Mouse (Mus musculus) gastrocnemius, postnatal 14 days (tissue): ENCODE measurements around the gene Ndufs7. TPM values are rescaled to one million over a fixed set of nuclear protein-coding genes. Genes with fewer than 3 reads are reported as not detected.
"Not testable (repeated sequence)": the region's sequence is repeated elsewhere in the genome, so short reads cannot be mapped to it uniquely, and the experiment has no call there.

ENCODE experiments used
- DNase-seq: peaks from one replicate; pipeline ENCODE4 v3.0.0; 2021; ENCODE audit warnings: mixed read lengths
- intact Hi-C: fragments of 180-260 bp; cut with DNase I; formaldehyde crosslinking; loops from one replicate; pipeline ENCODE4 v1.15.1; 2025; ENCODE audit warnings: low total_unique reads
- total RNA-seq, 2 experiments: library from RNA; stranded (reverse); gene quantifications; 2 replicates each; pipeline ENCODE4 v1.2.3; 2021

Gene Ndufs7
- total RNA-seq, 2 experiments from 2014 or later, result 423 to 474 TPM

GRCm38 (mm10) chr10:80237020-80237419, 11.9 kb upstream of the Ndufs7 start:
- intact Hi-C loops, result no loop called here
- DNase-seq, result no peak

- intact Hi-C loops, result no loop called here
- no peak for DNase-seq
These were observed 10.6 kb upstream of the Ndufs7 start for GRCm38 (mm10) chr10:80238306-80238705.

DNA sequence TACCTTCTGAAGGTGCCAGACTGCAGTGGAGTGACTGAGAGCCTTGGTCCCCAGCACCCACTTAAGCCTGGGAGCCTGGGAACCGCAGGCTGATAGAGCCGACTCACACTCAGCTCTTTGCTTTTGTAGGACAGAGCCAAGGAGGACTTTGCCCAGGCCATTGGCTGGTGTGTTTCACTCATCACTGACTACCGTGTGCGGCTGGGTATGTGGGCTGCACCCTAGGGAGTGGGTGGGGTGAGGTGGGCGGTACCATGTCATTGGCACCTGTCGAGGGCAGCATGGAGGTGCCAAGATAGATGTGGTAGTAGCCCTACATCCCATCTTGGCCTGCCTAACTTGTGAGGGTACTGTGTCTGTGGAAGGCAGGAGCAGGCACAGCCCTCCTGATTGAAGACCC, 9.1 kb upstream of the Ndufs7 start:
- no peak for DNase-seq

DNA sequence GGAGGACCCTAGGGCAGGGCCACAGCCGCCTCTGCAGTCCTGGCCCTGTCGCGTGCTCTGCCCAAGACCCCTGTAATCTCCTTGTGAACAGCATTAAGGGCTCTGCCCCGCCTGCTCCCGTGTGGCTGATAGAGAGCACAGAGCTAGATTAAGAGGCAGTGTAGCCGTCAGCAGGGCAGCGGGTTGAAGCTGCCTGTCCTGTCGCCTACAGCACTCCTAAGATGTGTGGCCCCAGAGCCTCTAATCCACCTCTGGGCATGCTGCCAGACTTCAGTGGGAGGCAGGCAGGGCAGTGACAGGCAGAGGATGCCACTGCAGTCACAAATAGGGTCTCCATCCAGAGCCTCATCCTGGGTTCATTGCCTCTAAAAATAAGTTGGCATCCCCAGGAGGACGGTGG, 6.8 kb upstream of the Ndufs7 start:
- no peak for DNase-seq
- intact Hi-C loops, result no loop called here

More for the DNA sequence above, 9.1 kb upstream of the Ndufs7 start:
- intact Hi-C loops, result no loop called here

DNA sequence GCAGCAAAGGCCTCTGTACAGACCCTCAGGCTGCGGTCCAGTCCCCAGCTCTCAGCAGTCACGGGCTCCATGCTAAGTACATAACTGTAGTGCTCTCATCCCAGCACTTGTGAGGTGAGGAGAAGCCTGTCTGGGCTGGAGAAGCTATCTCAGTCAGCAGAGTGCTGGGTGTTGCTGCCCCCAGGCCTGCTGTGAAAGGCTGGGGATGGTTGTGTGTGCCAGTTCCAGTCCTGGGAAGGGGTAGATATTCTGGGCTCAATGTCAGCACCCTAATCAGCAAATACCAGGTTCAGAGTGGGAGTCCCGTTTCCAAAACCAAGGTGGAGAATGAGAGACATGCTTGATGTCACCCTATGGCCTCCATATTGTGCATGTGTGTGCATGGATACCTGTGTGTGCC, 6.3 kb upstream of the Ndufs7 start:
- intact Hi-C loops, result no loop called here
- no peak for DNase-seq

- DNase-seq, result no peak
- intact Hi-C loops, result loop anchor here (2.0 kb wide), 2 partner anchors 42 to 68 kb away; no protein-coding TSS in a partner anchor
These were observed 4.0 kb upstream of the Ndufs7 start for GRCm38 (mm10) chr10:80244791-80245399.

GRCm38 (mm10) chr10:80245600-80245999, 3.3 kb upstream of the Ndufs7 start:
- DNase-seq, result peak; percentile 74
- intact Hi-C loops, result loop anchor here (2.0 kb wide), 2 partner anchors 43 to 69 kb away; no protein-coding TSS in a partner anchor

- intact Hi-C loops, result no loop called here
These were observed 1.1 kb upstream of the Ndufs7 start for GRCm38 (mm10) chr10:80247849-80248248.

DNA sequence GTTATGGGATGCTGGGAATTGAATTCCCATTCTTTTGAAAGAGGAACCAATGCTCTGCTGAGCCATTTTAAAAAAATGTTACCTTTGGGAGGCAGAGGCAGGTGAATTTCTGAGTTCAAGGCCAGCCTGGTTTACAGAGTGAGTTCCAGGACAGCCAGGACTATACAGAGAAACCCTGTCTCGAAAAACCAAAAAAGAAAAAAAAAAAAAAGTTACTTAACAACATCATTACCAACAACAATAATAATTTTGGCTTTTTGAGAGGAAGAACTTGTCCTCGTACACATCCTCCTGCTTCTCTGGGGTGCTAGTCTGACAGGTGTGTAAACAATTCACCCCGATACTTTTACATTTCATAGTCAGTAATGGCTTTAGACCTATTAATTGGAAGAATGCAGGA, 484 bp upstream of the Ndufs7 start:
- intact Hi-C loops, DNase-seq: not testable (repeated sequence)

More at GRCm38 (mm10) chr10:80247849-80248248, 1.1 kb upstream of the Ndufs7 start:
- no peak for DNase-seq

GRCm38 (mm10) chr10:80250059-80250458, 1.1 kb downstream of the Ndufs7 start:
- no peak for DNase-seq
- intact Hi-C loops, result no loop called here

- intact Hi-C loops, result no loop called here
- DNase-seq, result no peak
These were observed 1.7 kb downstream of the Ndufs7 start for GRCm38 (mm10) chr10:80250573-80250972.

DNA sequence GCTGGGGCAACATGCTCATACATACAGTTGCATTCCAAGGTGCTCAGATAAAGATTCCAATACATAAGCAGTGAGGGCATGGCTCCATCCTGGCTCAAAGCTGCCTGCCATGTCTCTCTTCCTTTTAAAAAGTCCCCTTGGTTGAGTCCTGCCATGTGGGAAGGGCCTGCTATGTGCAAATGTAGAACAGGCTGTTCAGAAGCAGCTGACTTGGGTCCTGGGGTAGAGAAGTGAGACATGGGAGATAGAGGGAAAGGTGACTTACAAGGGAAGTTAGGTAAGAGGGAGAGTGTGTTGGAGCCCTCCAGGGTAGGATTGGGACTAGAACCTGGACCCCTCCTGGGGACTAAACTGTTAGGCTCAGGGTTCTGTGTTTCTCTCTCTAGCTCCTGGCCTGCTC, 3.1 kb downstream of the Ndufs7 start:
- no peak for DNase-seq
- intact Hi-C loops, result no loop called here

DNA sequence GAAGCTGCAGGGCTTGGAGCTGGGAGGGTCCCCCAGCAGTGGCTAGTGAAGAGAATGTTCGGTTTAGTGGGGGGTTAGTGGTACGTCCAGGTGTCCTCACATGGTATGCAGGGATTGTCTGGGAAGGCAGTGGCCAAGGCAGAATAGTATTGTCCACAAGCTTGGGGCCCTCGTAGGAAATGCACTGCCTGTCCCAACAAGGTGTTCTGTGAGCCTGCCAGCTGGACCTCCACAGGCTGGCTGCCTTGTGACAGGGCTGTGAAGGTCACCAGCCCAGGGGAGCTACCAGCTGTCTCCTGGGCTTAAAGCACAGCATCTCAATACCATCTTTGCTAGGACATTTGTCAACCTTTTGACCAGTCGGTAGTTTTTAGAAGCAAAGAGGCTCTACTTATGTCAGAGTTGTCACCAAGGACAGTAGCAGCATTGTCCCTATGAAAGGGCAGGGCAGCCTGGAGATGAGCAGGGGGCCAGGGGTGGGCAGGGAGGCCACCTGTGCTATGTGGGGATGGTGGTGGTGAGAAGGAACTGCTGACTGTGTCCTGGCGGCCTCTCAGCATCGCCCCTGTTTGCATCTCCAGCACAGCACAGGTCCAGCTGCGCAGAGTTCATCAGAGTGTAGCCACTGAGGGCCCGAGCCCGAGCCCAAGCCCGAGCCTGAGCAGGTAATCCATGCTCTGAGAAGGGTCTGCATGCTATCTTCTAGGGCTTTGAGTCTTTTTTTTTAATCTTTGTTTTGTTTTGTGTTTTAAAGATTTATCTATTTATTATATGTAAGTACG, 3.8 kb downstream of the Ndufs7 start:
- intact Hi-C loops, result no loop called here
- no peak for DNase-seq

- intact Hi-C loops, result no loop called here
- DNase-seq, result no peak
These were observed 4.6 kb downstream of the Ndufs7 start for GRCm38 (mm10) chr10:80253551-80253950.

GRCm38 (mm10) chr10:80254331-80255297, 5.7 kb downstream of the Ndufs7 start:
- no peak for DNase-seq
- intact Hi-C loops, result no loop called here

DNA sequence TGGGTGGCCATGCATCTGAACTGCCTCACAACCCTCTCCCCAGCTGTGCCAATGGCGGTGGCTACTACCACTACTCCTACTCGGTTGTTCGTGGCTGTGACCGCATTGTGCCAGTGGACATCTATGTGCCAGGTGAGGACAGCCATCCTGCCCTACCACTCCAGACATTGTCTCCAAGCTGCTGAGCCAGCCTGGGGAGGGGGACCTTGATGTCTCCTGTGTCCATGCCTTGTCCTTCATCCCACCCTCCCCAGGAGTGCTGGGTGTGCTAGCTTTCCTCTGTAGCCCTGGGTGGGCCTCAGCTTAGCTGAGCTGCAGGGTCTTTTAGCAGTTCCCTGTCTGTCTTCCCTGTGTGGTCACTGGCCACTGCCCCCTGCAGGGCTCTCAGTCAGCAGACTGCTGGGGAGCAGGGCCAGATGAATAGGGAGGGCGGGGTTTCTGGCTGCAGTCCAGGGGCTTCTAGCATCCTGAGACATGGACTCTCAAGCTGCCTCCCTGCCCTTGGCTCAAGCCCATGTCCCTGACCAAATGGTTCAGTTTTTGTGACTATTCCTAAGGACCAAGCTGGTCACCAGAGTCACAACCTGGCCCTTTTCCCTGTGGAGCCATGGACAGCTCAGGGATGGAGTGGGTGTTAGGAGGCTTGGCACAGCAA, 7.1 kb downstream of the Ndufs7 start:
- DNase-seq, result peak; percentile 54
- intact Hi-C loops, result no loop called here

- no peak for DNase-seq
- intact Hi-C loops, result no loop called here
These were observed 9.0 kb downstream of the Ndufs7 start for GRCm38 (mm10) chr10:80257936-80258335.

DNA sequence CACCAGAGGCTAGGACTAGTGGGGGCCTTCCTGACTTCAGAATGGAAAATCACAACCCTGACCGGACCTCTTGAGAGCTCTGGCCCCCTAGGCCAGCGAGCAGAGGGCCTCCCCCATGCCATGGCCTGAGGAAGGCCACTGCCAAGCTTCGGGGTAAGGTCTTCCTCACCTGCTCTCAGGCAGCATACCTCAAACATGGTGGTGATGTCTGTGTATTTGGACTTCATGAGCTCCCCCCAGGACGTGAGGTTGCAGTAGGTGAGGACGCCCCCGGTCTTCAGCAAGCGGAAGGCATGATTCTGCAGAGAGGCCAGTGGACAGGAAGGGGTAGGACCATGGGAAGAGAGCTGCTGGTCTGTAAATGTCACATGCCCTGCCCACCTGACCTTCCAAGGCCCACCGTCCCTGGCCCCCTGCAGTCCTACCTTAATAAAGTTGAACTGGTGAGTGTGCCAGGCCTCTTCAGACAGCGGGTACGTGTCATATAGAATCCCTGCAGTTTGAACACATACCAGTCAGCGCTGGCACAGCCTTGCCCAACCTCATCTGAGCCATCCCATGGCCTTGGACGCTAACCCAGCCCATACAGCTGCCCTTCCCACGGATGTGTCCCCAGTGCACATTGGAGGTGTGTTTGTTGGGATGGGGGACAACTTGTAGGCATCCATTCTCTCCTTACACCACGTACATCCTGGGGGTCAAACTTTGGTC, 10.0 kb downstream of the Ndufs7 start:
- intact Hi-C loops, result no loop called here
- no peak for DNase-seq

GRCm38 (mm10) chr10:80259463-80259805, 10.5 kb downstream of the Ndufs7 start:
- intact Hi-C loops, result no loop called here
- no peak for DNase-seq
